Mouse (Mus musculus): ENCODE data around the gene Kif4. TPM values are rescaled to one million over a fixed set of nuclear protein-coding genes. Genes with fewer than 3 reads are reported as not detected.
A peak's percentile ranks its signal among the peaks of the same experiment; 100 is the strongest.

Kif4 gene
- polyA plus RNA-seq, 1 experiment from 2014 or later = 52.3 TPM

DNA sequence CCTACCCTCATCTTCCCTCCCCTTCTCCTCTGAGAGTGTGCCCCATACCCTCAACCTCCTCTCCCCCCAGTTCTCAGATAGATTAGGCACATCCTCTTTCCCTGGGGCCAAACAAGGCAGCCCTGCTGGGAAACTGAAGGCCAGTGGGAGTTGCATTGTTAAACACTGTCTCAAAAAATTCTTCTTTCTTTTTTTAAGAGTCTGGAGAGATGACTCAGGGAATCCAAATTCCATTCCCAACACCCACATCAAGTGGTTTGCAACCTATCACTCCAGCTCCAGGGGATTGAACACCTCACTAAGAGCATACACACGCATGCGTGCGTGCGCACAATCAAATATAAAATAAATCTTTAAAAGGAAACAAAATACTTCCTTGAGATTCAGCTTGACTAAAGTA lies 71.2 kb downstream of the Kif4 start:
- no peaks in the 10 kb centered on the region for H3K9me3 ChIP-seq (ENCODE audit: control insufficient read depth, low read length)
- no peaks in the 10 kb centered on the region; the same call in 1 of the 2 replicates for H3K27me3 ChIP-seq (ENCODE audit: control insufficient read depth, insufficient read depth, low read length)
- WGBS = 99% methylated on average over 4 of the region's 4 CpGs
- no peak overlapping the region for H3K9ac ChIP-seq (ENCODE audit: low read length)
- no peaks in the 10 kb centered on the region for H3K4me1 ChIP-seq (ENCODE audit: control insufficient read depth, insufficient read depth, low read length)
- no peaks in the 10 kb centered on the region for H3K36me3 ChIP-seq (ENCODE audit: control insufficient read depth, insufficient read depth, low read length)
- no peak overlapping the region for H3K4me2 ChIP-seq
- no peak overlapping the region for H3K27ac ChIP-seq (ENCODE audit: low read depth, low read length)
- ATAC-seq (ENCODE audit: low FRiP score) (no peak), DNase-seq (ENCODE audit: low spot score, missing footprints) (no peak)
- H3K4me3 ChIP-seq (ENCODE audit: low read depth, low read length) = no peak overlapping the region

DNA sequence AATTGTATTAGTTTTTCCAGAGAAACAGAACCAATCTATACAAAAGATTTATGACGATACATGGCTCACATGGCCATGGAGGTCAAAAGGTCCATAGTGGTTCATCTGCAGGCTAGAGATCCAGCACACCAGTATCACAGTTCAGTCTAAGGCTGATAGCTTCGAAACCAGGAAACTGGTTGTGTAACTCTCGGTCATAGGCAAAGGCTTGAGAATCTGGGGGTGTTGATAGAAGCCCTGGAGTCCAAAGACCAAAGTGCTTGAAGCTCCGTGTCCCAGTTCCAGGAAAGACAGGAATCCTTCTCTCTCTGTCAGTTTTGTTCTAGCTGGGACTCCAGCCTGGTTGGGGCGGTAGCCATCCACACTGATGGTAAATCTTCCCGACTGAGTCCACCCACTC lies 82.5 kb downstream of the Kif4 start:
- Histone ChIP-seq H3K9me3 (ENCODE audit: control insufficient read depth, low read length) (no peaks in the 10 kb centered on the region), H3K4me3 (ENCODE audit: low read depth, low read length) (no peak overlapping the region), H3K27ac (ENCODE audit: low read depth, low read length) (no peak overlapping the region), H3K36me3 (ENCODE audit: control insufficient read depth, insufficient read depth, low read length) (no peaks in the 10 kb centered on the region), H3K4me1 (ENCODE audit: control insufficient read depth, insufficient read depth, low read length) (no peaks in the 10 kb centered on the region), H3K27me3 (ENCODE audit: control insufficient read depth, insufficient read depth, low read length) (no peaks in the 10 kb centered on the region), H3K4me2 (no peak overlapping the region), H3K9ac (ENCODE audit: low read length) (no peak overlapping the region)
- no peak for DNase-seq (ENCODE audit: low spot score, missing footprints)
- WGBS = 93% methylated on average over 6 of the region's 6 CpGs
- ATAC-seq (ENCODE audit: low FRiP score) = no peak

DNA sequence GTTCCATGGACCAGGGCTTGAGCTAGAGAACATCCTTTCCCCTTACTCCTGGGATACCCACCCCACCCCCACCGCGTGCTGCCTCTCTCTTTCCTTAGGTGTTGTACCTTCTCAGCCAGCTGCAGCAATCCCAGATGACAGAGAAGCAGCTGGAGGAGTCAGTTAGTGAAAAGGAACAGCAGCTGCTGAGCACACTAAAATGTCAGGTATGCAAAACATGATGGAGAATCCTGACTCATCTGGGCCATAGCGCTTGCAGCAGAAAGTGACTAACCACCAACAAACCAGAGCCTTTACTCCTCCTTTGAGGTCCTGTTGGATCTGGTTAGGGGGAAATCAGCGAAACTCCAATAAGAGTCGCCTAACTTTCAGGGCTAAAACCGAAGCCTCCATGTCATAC lies 90.6 kb downstream of the Kif4 start:
- H3K4me3 ChIP-seq (ENCODE audit: low read depth, low read length) = no peak overlapping the region
- H3K36me3 ChIP-seq (ENCODE audit: control insufficient read depth, insufficient read depth, low read length) = no peaks in the 10 kb centered on the region
- 94% methylated on average over 6 of the region's 6 CpGs for WGBS
- no peaks in the 10 kb centered on the region; the same call in 1 of the 2 replicates for H3K27me3 ChIP-seq (ENCODE audit: control insufficient read depth, insufficient read depth, low read length)
- H3K4me2 ChIP-seq = no peak overlapping the region
- ATAC-seq (ENCODE audit: low FRiP score) = no peak
- H3K27ac ChIP-seq (ENCODE audit: low read depth, low read length) = no peak overlapping the region
- no peak overlapping the region for H3K9ac ChIP-seq (ENCODE audit: low read length)
- no peaks in the 10 kb centered on the region for H3K4me1 ChIP-seq (ENCODE audit: control insufficient read depth, insufficient read depth, low read length)
- DNase-seq (ENCODE audit: low spot score, missing footprints) = no peak
- no peaks in the 10 kb centered on the region for H3K9me3 ChIP-seq (ENCODE audit: control insufficient read depth, low read length)

- no peak overlapping the region for H3K9ac ChIP-seq (ENCODE audit: low read length)
- H3K4me3 ChIP-seq (ENCODE audit: low read depth, low read length) = no peak overlapping the region
- H3K27me3 ChIP-seq (ENCODE audit: control insufficient read depth, insufficient read depth, low read length) = peaks cover 4% of the 10 kb centered on the region; the same call in 1 of the 2 replicates
- no peaks in the 10 kb centered on the region for H3K36me3 ChIP-seq (ENCODE audit: control insufficient read depth, insufficient read depth, low read length)
- H3K27ac ChIP-seq (ENCODE audit: low read depth, low read length) = peak overlapping the region; percentile 72; the same call in 1 of the 2 replicates
- peaks cover 19% of the 10 kb centered on the region; the same call in 1 of the 2 replicates for H3K4me1 ChIP-seq (ENCODE audit: control insufficient read depth, insufficient read depth, low read length)
- peak; percentile 89 for DNase-seq (ENCODE audit: low spot score, missing footprints)
- WGBS = 33% methylated on average over 1 of the region's 1 CpGs
- peak; percentile 59 for ATAC-seq (ENCODE audit: low FRiP score)
- no peaks in the 10 kb centered on the region for H3K9me3 ChIP-seq (ENCODE audit: control insufficient read depth, low read length)
- H3K4me2 ChIP-seq = no peak overlapping the region
Observed at GRCm38 (mm10) chrX:100728947-100729346, 103.4 kb downstream of the Kif4 start.

DNA sequence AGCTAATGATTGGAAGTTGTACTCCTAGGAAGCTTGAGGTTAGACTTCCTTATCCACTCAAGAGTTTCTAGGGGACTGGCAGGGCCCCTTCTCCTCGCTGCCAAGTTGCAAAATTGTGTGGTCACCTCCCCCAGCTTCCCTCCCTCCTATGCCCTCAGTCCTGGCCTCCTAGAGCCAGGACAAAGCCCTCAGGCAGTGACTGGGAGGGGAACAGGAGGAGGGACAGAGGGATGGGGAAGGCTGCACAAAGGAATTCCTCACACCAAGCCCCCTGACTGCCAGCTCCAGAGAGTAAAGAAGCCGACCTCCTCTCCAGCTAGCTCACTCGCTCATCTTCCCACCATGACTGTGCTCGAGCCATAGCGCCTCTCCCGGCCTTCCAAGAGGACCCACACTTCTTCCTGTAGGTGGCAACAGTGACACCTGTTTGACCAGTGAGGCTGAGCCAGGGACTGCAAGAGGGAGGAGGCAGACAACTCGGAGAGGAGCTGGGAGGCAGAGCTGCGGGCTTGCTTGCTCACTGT lies 104.2 kb downstream of the Kif4 start, which contains the start of gene Gdpd2:
Gdpd2 (plus strand) TSS at position 209 of the 524 bp plus-strand sequence.
- Histone ChIP-seq H3K36me3 (ENCODE audit: control insufficient read depth, insufficient read depth, low read length) (no peaks in the 10 kb centered on the region), H3K27ac (ENCODE audit: low read depth, low read length) (peak within 1 kb of the TSS; percentile 72), H3K4me3 (ENCODE audit: low read depth, low read length) (peak within 1 kb of the TSS; percentile 27), H3K27me3 (ENCODE audit: control insufficient read depth, insufficient read depth, low read length) (peaks cover 4% of the 10 kb centered on the region; the same call in 1 of the 2 replicates), H3K9ac (ENCODE audit: low read length) (peak within 1 kb of the TSS; percentile 65), H3K4me1 (ENCODE audit: control insufficient read depth, insufficient read depth, low read length) (peaks cover 19% of the 10 kb centered on the region; the same call in 1 of the 2 replicates), H3K4me2 (peak within 1 kb of the TSS; percentile 50), H3K9me3 (ENCODE audit: control insufficient read depth, low read length) (no peaks in the 10 kb centered on the region)
- 12% methylated on average over 8 of the region's 8 CpGs for WGBS
- peak; percentile 88 for DNase-seq (ENCODE audit: low spot score, missing footprints)
- ATAC-seq (ENCODE audit: low FRiP score) = peak; percentile 86

DNA sequence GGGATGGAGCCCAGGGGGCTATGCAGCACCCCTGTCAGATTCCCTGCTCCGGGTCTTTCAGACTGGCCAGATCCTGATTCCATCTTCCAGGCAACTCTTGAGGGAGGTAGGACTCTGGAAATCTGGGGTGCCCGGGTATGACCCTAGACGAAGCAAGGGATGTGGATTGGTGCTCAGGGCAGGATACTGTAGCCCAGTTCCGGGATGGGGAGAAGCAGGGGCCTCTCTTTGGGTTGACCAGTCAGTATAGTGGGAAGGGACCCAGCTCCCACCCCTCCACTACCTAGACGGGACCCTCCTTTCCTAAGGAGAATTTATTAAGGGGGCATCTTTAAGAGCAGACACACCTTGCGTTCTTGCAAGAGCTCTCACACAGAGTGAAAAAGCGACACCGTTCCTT lies 104.7 kb downstream of the Kif4 start:
- peak overlapping the region; percentile 65 for H3K9ac ChIP-seq (ENCODE audit: low read length)
- DNase-seq (ENCODE audit: low spot score, missing footprints) = peak; percentile 89
- H3K36me3 ChIP-seq (ENCODE audit: control insufficient read depth, insufficient read depth, low read length) = no peaks in the 10 kb centered on the region
- H3K27me3 ChIP-seq (ENCODE audit: control insufficient read depth, insufficient read depth, low read length) = peaks cover 4% of the 10 kb centered on the region; the same call in 1 of the 2 replicates
- no peaks in the 10 kb centered on the region for H3K9me3 ChIP-seq (ENCODE audit: control insufficient read depth, low read length)
- 33% methylated on average over 8 of the region's 8 CpGs for WGBS
- peak; percentile 60 for ATAC-seq (ENCODE audit: low FRiP score)
- peak overlapping the region; percentile 27 for H3K4me3 ChIP-seq (ENCODE audit: low read depth, low read length)
- peak overlapping the region; percentile 50 for H3K4me2 ChIP-seq
- peak overlapping the region; percentile 61 for H3K27ac ChIP-seq (ENCODE audit: low read depth, low read length)
- peaks cover 19% of the 10 kb centered on the region; the same call in 1 of the 2 replicates for H3K4me1 ChIP-seq (ENCODE audit: control insufficient read depth, insufficient read depth, low read length)

DNA sequence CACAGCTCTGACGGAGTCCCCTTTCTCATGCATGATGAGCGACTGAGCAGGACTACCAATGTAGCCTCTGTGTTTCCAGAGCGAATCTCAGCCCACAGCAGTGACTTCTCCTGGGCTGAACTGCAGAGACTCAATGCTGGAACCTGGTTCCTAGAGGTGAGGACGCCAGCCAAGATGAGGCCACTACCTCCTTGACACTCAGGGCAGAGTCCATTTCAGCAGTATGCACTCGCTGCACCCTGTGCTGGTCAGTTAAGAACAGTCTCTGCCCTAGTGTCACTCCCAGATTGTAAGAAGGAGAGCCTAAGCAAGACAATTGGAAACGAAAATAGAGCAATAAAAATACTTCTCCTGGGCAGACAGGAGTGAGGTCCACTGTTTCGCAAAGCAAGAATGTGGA lies 108.8 kb downstream of the Kif4 start:
- H3K27me3 ChIP-seq (ENCODE audit: control insufficient read depth, insufficient read depth, low read length) = peaks cover 6% of the 10 kb centered on the region
- ATAC-seq (ENCODE audit: low FRiP score) (no peak), DNase-seq (ENCODE audit: low spot score, missing footprints) (no peak)
- H3K4me1 ChIP-seq (ENCODE audit: control insufficient read depth, insufficient read depth, low read length) = peaks cover 13% of the 10 kb centered on the region; the same call in 1 of the 2 replicates
- no peaks in the 10 kb centered on the region for H3K9me3 ChIP-seq (ENCODE audit: control insufficient read depth, low read length)
- H3K27ac ChIP-seq (ENCODE audit: low read depth, low read length) = no peak overlapping the region
- H3K4me3 ChIP-seq (ENCODE audit: low read depth, low read length) = no peak overlapping the region
- WGBS = 79% methylated on average over 7 of the region's 7 CpGs
- no peak overlapping the region for H3K4me2 ChIP-seq
- no peak overlapping the region for H3K9ac ChIP-seq (ENCODE audit: low read length)
- no peaks in the 10 kb centered on the region for H3K36me3 ChIP-seq (ENCODE audit: control insufficient read depth, insufficient read depth, low read length)

- Histone ChIP-seq H3K27ac (ENCODE audit: low read depth, low read length) (no peak overlapping the region), H3K9ac (ENCODE audit: low read length) (no peak overlapping the region), H3K36me3 (ENCODE audit: control insufficient read depth, insufficient read depth, low read length) (no peaks in the 10 kb centered on the region), H3K4me3 (ENCODE audit: low read depth, low read length) (no peak overlapping the region), H3K27me3 (ENCODE audit: control insufficient read depth, insufficient read depth, low read length) (peaks cover 3% of the 10 kb centered on the region), H3K9me3 (ENCODE audit: control insufficient read depth, low read length) (no peaks in the 10 kb centered on the region), H3K4me1 (ENCODE audit: control insufficient read depth, insufficient read depth, low read length) (no peaks in the 10 kb centered on the region; the same call in 1 of the 2 replicates), H3K4me2 (peak overlapping the region; percentile 38; the same call in 1 of the 2 replicates)
- WGBS = 24% methylated on average over 14 of the region's 14 CpGs
- DNase-seq (ENCODE audit: low spot score, missing footprints) (peak; percentile 86), ATAC-seq (ENCODE audit: low FRiP score) (peak; percentile 81)
Observed at GRCm38 (mm10) chrX:100738918-100739317, 113.4 kb downstream of the Kif4 start.

GRCm38 (mm10) chrX:100739443-100739842 lies 113.9 kb downstream of the Kif4 start:
- Histone ChIP-seq H3K4me1 (ENCODE audit: control insufficient read depth, insufficient read depth, low read length) (no peaks in the 10 kb centered on the region; the same call in 1 of the 2 replicates), H3K4me3 (ENCODE audit: low read depth, low read length) (0 out of 2 replicates have a peak overlapping the region, but pooled peaks have one; percentile 4), H3K4me2 (peak overlapping the region; percentile 38), H3K36me3 (ENCODE audit: control insufficient read depth, insufficient read depth, low read length) (no peaks in the 10 kb centered on the region), H3K27ac (ENCODE audit: low read depth, low read length) (no peak overlapping the region), H3K27me3 (ENCODE audit: control insufficient read depth, insufficient read depth, low read length) (peaks cover 3% of the 10 kb centered on the region), H3K9me3 (ENCODE audit: control insufficient read depth, low read length) (no peaks in the 10 kb centered on the region), H3K9ac (ENCODE audit: low read length) (no peak overlapping the region)
- DNase-seq (ENCODE audit: low spot score, missing footprints) (no peak), ATAC-seq (ENCODE audit: low FRiP score) (peak; percentile 66; the same call in 1 of the 2 replicates)
- 22% methylated on average over 10 of the region's 10 CpGs for WGBS
